Mouse (Mus musculus): Measurements from ENCODE around the gene Tsacc.
A peak's percentile ranks its signal among the peaks of the same experiment; 100 is the strongest.
"Not testable (repeated sequence)": the region's sequence is repeated elsewhere in the genome, so short reads cannot be mapped to it uniquely, and the experiment has no call there.

The Tsacc gene

GRCm38 (mm10) chr3:88296561-88297318 is at the start of gene Tsacc, which contains the start of gene Cct3:
TSS of gene Tsacc (minus strand) at chr3:88296999.
TSS of gene Cct3 (plus strand) at chr3:88297116.
- peak; percentile 100 for DNase-seq

GRCm38 (mm10) chr3:88339006-88339405 is 42.2 kb upstream of the Tsacc start:
- DNase-seq = no peak

- DNase-seq = no peak
These were observed 41.5 kb upstream of the Tsacc start for GRCm38 (mm10) chr3:88338316-88338715.

DNA sequence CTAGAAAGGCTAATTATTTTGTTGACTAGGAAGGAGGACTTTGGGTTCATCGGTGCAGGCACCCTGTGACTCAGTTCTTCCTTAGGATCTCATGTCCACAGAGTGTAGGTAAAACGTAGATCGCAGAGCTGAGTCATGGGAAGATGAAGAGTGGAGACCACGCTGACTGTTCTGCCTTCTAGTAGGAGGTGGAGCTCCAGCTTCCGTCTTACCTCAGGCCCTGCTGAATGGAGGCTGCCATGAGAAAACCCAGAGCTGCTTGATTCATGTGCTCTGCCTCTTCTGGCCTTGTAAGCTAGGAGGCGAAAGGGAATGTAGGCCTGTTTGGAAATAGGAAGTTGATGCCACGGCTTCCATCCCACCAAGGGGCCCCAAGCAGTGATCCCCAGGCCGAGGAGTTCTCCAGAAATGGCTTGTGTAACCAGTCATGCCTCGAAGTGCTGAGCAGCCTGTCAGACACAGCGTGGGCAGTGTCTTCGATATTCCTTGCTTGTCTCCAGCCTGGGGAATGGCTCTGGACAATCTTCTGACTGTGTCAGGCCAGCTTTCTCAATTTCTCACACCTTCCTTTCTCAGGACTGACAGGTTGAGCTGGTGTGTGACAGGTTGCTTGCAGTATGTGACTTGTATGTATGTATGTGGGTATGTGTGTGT is 40.7 kb upstream of the Tsacc start:
- DNase-seq = no peak

DNA sequence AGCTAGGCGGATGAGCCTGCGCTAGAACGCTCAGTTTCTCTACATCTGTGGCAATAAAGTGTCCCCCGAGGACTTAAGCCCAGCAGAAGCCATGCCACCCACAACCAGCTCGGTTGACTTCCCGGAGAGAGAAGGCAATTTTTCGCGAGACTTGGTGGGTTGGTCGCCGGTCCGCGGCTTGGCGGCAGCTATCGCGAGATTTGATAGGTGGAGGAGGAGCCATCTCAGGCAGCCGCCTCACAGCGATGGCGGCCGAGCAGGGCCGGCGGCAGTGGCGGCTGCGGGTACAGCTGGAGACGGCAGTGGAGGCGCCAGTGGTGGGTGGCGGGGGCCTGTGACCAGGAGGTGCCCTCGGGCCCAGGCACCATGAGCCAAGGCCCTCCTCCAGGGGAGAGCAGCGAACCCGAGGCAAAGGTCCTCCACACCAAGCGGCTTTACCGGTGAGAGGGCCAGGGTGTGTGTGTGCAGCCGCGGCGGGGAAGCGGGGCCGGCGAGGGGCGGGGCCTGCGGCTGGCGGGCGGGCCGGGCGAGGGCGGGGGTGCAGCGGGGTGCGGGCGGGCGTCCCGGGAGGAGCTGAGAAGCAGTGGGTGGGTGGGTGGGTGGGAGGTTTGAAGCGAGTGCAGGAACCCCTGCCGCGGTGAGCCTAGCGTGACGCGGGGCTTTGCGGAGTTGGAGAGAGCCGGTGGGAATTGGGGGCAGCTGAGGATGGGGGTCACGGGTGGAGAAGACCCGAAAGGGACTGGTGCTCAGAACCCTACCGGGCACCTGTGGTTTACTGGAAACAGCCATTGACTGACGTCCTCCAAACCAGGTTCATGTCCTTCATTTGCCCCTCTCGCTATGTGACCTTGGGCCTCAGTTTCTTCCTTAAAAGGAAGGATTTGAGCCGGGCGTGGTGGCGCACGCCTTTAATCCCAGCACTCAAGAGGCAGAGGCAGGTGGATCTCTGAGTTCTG is 39.5 kb upstream of the Tsacc start, which contains the start of the genes Tmem79 and Smg5:
Gene Tmem79 (minus strand): TSS at position 91 of the 956 bp plus-strand sequence.
Gene Smg5 (plus strand): TSS at position 203 of the 956 bp plus-strand sequence.
- peak; percentile 98 for DNase-seq

DNA sequence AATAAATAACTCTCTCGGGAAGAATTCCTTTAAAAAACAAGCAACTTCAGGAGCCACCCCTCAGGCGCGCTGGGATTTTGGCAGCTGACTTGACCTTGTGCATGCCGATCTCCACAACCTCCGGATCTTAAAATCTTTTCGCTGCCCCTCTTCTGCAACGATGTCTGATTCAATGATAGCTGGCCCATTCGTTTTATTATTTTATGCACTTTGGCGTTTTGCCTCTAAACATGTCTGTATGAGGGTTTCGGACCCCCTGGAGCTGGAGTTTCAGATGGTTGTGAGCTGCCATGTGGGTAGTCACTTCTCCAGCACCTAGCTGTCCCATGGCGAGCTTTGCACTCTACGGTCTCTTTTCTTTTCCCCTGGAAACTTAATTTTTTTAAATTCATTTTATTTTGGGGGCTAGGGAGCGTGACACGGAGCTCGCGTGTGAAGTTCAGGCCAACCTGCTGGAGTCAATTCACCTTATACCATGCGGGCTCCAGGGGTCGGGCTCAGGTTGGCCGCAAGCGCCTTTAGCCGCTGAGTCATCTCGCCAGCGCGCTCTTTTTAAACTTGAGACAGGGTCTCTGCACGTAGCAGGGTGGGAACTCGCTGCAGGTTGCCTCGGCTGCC is 38.7 kb upstream of the Tsacc start:
- no peak for DNase-seq

DNA sequence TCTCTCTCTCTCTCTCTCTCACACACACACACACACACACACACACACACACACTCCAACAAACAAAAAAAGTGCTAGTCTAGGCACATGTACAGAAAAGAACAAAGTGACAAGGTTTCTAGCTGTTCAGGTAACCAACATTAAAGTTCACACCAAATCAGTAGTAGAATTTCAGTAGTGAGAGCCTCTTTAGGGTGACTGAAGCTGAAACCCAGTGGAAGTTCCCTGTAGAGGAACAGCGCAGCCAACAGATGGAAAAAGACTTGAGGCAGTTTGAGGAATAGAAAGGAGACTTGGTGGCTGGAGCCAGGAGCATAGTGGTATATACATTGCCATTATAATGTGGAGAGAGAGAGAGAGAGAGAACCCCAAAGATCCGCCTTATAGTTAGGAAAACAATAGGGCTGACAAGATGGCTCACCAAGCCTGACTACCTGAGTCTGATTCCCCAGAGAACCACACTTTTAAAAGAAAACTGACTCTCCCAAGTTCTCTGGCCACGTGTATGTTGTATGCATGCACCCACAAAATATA is 38.2 kb upstream of the Tsacc start:
- DNase-seq = no peak

DNA sequence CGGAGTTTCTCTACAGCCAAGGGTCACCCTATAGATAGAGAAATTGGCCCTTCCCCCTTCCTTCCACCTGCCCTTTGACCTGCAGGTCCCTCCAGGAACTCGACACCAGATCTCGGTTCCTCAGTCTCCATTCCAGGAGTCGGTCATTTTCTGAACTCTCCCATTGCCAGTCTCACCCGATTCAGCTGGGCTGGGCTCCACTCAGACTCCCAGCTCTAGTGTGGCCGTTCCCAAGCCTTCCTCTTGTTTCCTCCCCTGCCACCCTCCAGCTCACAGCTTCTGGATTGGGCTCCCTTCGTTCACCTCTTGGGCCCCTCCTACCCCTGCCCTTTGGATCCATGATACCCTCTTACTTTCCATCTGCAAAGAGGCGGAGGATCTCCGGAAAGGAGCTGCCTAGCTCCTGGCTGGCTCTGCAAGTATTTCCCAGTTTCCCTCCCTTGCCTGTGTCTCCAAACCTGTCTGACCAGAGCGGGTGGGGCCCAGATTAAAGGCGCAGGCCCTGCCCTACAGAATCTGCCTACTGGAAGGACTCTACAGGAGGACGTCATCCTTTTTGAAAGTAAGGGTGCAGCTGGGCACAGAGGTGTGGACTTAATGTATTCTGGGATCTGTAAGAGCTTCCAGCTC is 37.3 kb upstream of the Tsacc start:
- DNase-seq = no peak

GRCm38 (mm10) chr3:88331282-88331681 is 34.5 kb upstream of the Tsacc start:
- peak; percentile 68 for DNase-seq

- DNase-seq = no peak
These were observed 32.2 kb upstream of the Tsacc start for GRCm38 (mm10) chr3:88328956-88329355.

DNA sequence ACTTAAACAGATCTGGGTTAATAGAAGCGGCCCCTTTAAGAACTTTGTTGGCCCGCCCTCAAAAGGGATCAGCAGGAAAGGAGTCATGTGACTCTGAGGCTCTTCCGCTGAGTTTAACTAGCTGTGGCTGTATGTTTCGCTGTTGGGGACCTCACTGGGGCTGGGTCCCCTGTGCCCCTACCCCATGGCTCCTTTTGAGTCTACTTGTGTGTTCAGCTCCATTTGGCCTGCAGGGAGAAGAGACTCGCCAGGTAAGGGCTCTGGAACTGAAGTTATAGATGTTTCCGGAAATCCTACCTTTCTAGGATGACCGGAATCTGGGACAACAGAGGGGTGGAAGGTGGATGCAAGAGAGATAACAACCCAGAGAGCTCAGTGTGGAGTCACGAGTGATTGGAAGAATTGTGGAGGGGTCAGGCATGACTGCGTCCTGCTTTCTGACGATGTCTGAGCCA is 28.2 kb upstream of the Tsacc start, which contains the start of gene Glmp:
Gene Glmp (plus strand): TSS at position 73 of the 455 bp plus-strand sequence.
- peak; percentile 85 for DNase-seq

- DNase-seq = no peak
These were observed 2.4 kb upstream of the Tsacc start for GRCm38 (mm10) chr3:88299172-88299571.

DNA sequence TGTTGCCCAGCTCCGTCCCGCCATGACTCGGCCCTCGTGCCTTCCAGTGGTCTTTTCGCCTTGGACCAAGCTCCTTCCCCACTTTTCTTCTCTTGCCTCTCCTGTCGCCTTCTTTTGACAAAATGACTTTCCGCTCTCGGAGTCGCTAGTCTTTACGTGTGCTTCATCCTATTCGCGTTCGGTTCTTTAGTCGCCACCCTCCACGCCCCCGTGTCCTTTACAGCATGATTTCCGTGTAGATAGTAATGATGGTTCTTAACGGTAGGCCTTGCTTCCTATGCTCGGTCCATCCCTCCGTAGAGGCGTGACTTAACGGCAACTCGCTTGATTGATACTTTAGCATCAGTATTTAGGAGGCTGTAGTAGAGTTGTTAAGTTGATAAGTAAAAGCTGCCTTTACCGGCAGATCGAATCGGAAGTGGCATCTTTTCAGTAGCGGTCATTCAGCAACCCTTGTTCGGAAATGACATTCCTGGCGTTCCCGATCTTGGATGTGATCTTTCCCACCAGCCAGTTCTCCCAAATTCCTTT is 587 bp upstream of the Tsacc start:
- no peak for DNase-seq

DNA sequence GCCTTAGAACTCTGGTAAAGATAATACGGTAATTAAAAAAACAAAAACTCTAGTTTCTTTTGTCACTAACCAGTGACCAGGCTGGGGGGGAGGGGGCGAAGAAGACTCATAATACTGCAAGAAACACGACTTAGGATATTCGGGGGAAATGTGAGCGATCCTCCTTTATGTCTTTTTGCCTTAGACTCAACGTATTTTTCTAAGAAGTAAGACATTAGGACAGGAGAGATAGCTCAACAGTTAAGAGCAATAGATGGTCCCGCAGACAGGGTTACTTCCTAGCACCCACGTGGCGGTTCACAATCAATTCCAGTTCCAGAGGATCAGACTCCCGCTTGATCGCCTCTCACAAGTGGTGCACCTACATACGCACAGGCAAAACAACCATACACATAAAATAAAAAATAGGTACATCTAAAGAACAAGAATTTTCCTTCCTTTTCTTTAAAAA is 664 bp downstream of the Tsacc start:
- DNase-seq = no peak

- not testable (repeated sequence) for DNase-seq
These were observed 1.5 kb downstream of the Tsacc start for GRCm38 (mm10) chr3:88295272-88295671.

DNA sequence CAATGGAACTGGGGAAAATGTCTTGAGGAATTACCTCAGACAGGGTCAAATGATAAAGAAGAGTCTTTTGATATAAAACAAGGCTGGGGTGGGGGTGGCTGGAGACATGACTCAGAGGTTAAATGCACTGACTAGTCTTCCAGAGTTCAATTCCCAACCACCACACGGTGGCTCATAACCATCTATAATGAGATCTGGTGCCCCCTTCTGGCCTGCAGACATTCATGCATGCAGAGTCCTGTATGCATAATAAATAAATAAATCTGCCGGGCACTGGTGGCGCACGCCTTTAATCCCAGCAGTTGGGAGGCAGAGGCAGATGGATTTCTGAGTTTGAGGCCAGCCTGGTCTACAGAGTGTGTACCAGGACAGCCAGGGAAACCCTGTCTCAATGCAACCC is 4.8 kb downstream of the Tsacc start:
- DNase-seq = peak; percentile 35

- not testable (repeated sequence) for DNase-seq
These were observed 8.6 kb downstream of the Tsacc start for GRCm38 (mm10) chr3:88288133-88288713.

DNA sequence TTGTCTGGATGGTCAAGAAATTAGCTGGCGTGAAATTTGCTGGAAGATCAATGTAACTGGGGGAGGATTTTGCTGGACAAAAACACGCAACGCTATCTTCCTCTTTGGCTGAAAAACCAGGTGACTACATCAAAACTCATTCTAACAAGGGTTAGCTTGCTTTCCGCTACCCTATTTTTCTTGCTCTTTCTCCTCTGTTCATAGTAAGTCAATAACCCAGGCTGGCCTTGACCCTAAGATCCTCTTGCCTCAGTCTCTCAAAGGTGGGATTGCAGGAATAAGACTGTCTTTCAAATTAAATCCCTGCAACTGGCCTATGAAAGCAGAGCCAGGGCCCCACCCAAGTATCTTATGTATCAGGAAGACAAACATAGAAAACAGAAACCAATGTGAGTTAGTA is 9.7 kb downstream of the Tsacc start, which contains the start of gene Gm38392:
Gene Gm38392 (minus strand): TSS at position 101 of the 400 bp plus-strand sequence.
- no peak for DNase-seq

- DNase-seq = not testable (repeated sequence)
These were observed 11.3 kb downstream of the Tsacc start for GRCm38 (mm10) chr3:88285565-88285895.

DNA sequence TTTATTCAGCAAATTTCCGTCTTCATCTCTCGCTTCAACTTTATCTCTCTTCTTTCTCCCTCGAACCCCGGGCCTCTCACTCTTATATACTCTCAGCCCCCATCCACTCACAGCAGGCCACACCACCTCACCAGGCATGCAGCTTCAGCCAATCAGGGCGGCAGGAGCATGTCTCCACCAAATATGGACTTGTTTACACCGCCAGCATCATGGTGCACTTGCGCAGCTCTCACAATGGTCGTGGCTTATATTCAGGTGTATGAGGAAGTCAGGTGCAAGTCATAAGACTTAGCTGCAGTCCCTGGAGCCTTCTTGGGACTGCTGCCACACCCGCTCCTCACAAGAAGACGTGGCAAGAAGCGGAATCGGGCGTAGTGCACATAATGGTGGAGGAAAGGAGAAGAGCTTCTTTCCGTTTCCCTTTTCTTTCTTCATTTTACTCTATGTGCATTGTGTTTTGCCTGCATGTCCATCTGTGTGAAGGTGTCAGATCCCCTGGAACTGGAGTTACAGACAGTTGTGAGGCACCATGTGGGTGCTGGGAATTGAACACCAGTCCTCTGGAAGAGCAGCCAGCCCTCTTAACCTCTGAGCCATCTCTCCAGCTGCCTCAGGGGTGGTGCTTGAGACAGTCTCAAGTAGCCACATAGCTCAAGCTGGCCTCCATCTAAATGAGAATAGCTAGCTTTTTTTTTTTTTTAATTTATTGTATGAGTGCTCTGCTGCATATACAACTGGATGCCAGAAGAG is 11.8 kb downstream of the Tsacc start:
- DNase-seq = not testable (repeated sequence)
